Mouse (Mus musculus) liver, embryonic 14.5 days (tissue): ENCODE results near the gene Birc7. TPM values are rescaled to one million over a fixed set of nuclear protein-coding genes. Genes with fewer than 3 reads are reported as not detected.
A peak's percentile ranks its signal among the peaks of the same experiment; 100 is the strongest.

Experiments
- ATAC-seq: fragments of 200-750 bp; cut with Nextera tagmentation; 2 replicates; pipeline ENCODE4 v1.8.0; 2017; ENCODE audit warnings: moderate number of reproducible peaks, mild to moderate bottlenecking, moderate library complexity; ENCODE audit not compliant: insufficient read depth
- DNase-seq, 3 experiments: peaks; one replicate each; pipeline ENCODE4 v3.0.0-alpha.2; 2012 to 2013; ENCODE audit warnings: low read depth in 3 of 3, low spot score in 3 of 3
- H3K27ac ChIP-seq: fragments of 300-500 bp; sonication (generic); 2 replicates; pipeline ENCODE4 v1.5.1; 2014; ENCODE audit warnings: moderate library complexity, mild to moderate bottlenecking, control low read depth, inconsistent platforms
- H3K27me3 ChIP-seq: fragments of 300-500 bp; sonication (generic); 2 replicates; pipeline ENCODE4 v1.6.1; 2014; ENCODE audit warnings: mild to moderate bottlenecking, low read length, moderate library complexity; ENCODE audit not compliant: control insufficient read depth, insufficient read depth
- H3K36me3 ChIP-seq: fragments of 300-500 bp; sonication (generic); replicated peaks from 2 replicates; pipeline ENCODE4 v1.6.1; 2014; ENCODE audit warnings: low read depth; ENCODE audit not compliant: control insufficient read depth, insufficient read depth
- H3K4me1 ChIP-seq, 2 experiments: fragments of 200-500 bp in 1 of 2; fragments of 300-500 bp in 1 of 2; sonication (generic) in 1 of 2; replicated peaks; 2 replicates each; pipeline ENCODE4 v1.6.1; 2012 to 2014; ENCODE audit warnings: antibody characterized with exemption in 1 of 2, inconsistent platforms in 1 of 2, low read length in 1 of 2; ENCODE audit not compliant: control insufficient read depth in 2 of 2, insufficient read depth in 2 of 2
- H3K4me2 ChIP-seq: fragments of 300-500 bp; sonication (generic); 2 replicates; pipeline ENCODE4 v1.6.1; 2014; ENCODE audit warnings: low read depth, mild to moderate bottlenecking, control low read depth, moderate library complexity
- H3K4me3 ChIP-seq, 2 experiments: fragments of 200-500 bp in 1 of 2; fragments of 300-500 bp in 1 of 2; sonication (generic) in 1 of 2; 2 replicates each; pipeline ENCODE4 v1.5.1; 2012 to 2014; ENCODE audit warnings: low read depth in 2 of 2, low read length in 2 of 2, mild to moderate bottlenecking in 2 of 2, control low read depth in 1 of 2, inconsistent platforms in 1 of 2, moderate library complexity in 1 of 2; ENCODE audit not compliant: insufficient read depth in 1 of 2
- H3K9ac ChIP-seq: fragments of 300-500 bp; sonication (generic); replicated peaks from 2 replicates; pipeline ENCODE4 v1.6.1; 2014; ENCODE audit warnings: mild to moderate bottlenecking, control low read depth, moderate library complexity
- H3K9me3 ChIP-seq: fragments of 300-500 bp; sonication (generic); 2 replicates; pipeline ENCODE4 v1.6.1; 2016; ENCODE audit warnings: low read length, mixed read lengths; ENCODE audit not compliant: control insufficient read depth
- CTCF ChIP-seq: IDR thresholded peaks from 2 replicates; pipeline ENCODE4 v1.5.1; 2016; ENCODE audit warnings: antibody characterized with exemption, low read depth, control low read depth
- EP300 ChIP-seq: IDR thresholded peaks from 2 replicates; pipeline ENCODE4 v1.6.1; 2016; ENCODE audit warnings: antibody characterized with exemption, low read depth
- WGBS: fragments of 180-500 bp; shearing (Covaris S2); extraction: QIAGEN DNeasy Blood & Tissue Kit; methylation state at CpG from one replicate; pipeline ENCODE4 v1.1.7; 2014; ENCODE audit not compliant: insufficient replicate concordance; 5-methylcytosine and 5-hydroxymethylcytosine counted together
- polyA plus RNA-seq, 2 experiments: library from polyadenylated mRNA; depleted of rRNA in 1 of 2; stranded (reverse) in 1 of 2; unstranded in 1 of 2; fragments of >200 nt; fragmentation: Nextera tagmentation in 1 of 2; extraction: Ambion mirVana in 1 of 2; gene quantifications; 2 replicates each; pipeline versions ENCODE4 v1.2.1 to v1.2.3; 2012 to 2014

Gene Birc7
- polyA plus RNA-seq, 2 experiments = not detected

- Histone ChIP-seq H3K4me1 (no peaks in the 10 kb centered on the region), H3K9ac (no peak overlapping the region), H3K9me3 (no peaks in the 10 kb centered on the region), H3K4me2 (peak overlapping the region; percentile 40; the same call in 1 of the 2 replicates), H3K27ac (no peak overlapping the region), H3K36me3 (no peaks in the 10 kb centered on the region), H3K4me3 (no peak overlapping the region; a peak in 1 of 4 replicates), H3K27me3 (peaks cover 79% of the 10 kb centered on the region)
- TF ChIP-seq EP300 = no peak
- TF ChIP-seq CTCF = no peak
- ATAC-seq (no peak), DNase-seq (no peak)
- 2% methylated on average over 43 of the region's 50 CpGs for WGBS
These were observed 35.2 kb upstream of the Birc7 start for GRCm38 (mm10) chr2:180893537-180894028.

- Histone ChIP-seq H3K4me1 (no peaks in the 10 kb centered on the region), H3K4me2 (peak overlapping the region; percentile 8; the same call in 1 of the 2 replicates), H3K36me3 (no peaks in the 10 kb centered on the region), H3K9me3 (no peaks in the 10 kb centered on the region), H3K9ac (no peak overlapping the region), H3K27ac (no peak overlapping the region), H3K4me3 (no peak overlapping the region), H3K27me3 (peaks cover 74% of the 10 kb centered on the region)
- no peak for ATAC-seq
- DNase-seq = no peak
- TF ChIP-seq EP300 (no peak), CTCF (no peak)
- WGBS = under 1% methylated on average over 56 of the region's 57 CpGs
These were observed 34.7 kb upstream of the Birc7 start for GRCm38 (mm10) chr2:180894029-180894623.

- TF ChIP-seq CTCF (peak; percentile 88), EP300 (no peak)
- no peaks in the 10 kb centered on the region for H3K36me3 ChIP-seq
- H3K9ac ChIP-seq = no peak overlapping the region
- H3K27me3 ChIP-seq = peaks cover 68% of the 10 kb centered on the region
- no peaks in the 10 kb centered on the region for H3K9me3 ChIP-seq
- no peak overlapping the region for H3K4me3 ChIP-seq
- DNase-seq = peak; percentile 16 to 44 (median 32)
- H3K4me2 ChIP-seq = no peak overlapping the region
- ATAC-seq = no peak
- 1% methylated on average over 13 of the region's 13 CpGs for WGBS
- no peak overlapping the region for H3K27ac ChIP-seq
- H3K4me1 ChIP-seq = no peaks in the 10 kb centered on the region
These were observed 34.1 kb upstream of the Birc7 start for GRCm38 (mm10) chr2:180894734-180895133.

GRCm38 (mm10) chr2:180895321-180895720, 33.5 kb upstream of the Birc7 start:
- TF ChIP-seq CTCF = no peak
- TF ChIP-seq EP300 = no peak
- WGBS = 65% methylated on average over 3 of the region's 3 CpGs
- Histone ChIP-seq H3K27me3 (peaks cover 62% of the 10 kb centered on the region), H3K4me2 (no peak overlapping the region), H3K36me3 (no peaks in the 10 kb centered on the region), H3K27ac (no peak overlapping the region), H3K9ac (no peak overlapping the region), H3K4me3 (no peak overlapping the region), H3K9me3 (no peaks in the 10 kb centered on the region), H3K4me1 (no peaks in the 10 kb centered on the region)
- ATAC-seq (no peak), DNase-seq (no peak)

- ATAC-seq = no peak
These were observed 32.8 kb upstream of the Birc7 start for GRCm38 (mm10) chr2:180895837-180896525.

More at GRCm38 (mm10) chr2:180895837-180896525, 32.8 kb upstream of the Birc7 start:
- Histone ChIP-seq H3K27ac (no peak overlapping the region), H3K4me2 (no peak overlapping the region), H3K9ac (no peak overlapping the region), H3K4me1 (no peaks in the 10 kb centered on the region), H3K36me3 (no peaks in the 10 kb centered on the region), H3K4me3 (no peak overlapping the region), H3K9me3 (no peaks in the 10 kb centered on the region), H3K27me3 (peaks cover 55% of the 10 kb centered on the region)
- DNase-seq = no peak
- TF ChIP-seq EP300 (no peak), CTCF (no peak)
- 49% methylated on average over 11 of the region's 11 CpGs for WGBS
